Mouse (Mus musculus) liver, embryonic 14.5 days (tissue): ENCODE data around the gene Mad1l1.

Experiments
- CTCF ChIP-seq: IDR thresholded peaks from 2 replicates; pipeline ENCODE4 v1.5.1; 2016; ENCODE audit warnings: antibody characterized with exemption, low read depth, control low read depth
- EP300 ChIP-seq: IDR thresholded peaks from 2 replicates; pipeline ENCODE4 v1.6.1; 2016; ENCODE audit warnings: antibody characterized with exemption, low read depth

GRCm38 (mm10) chr5:140306016-140306415 lies 15.3 kb downstream of the Mad1l1 start:
- TF ChIP-seq CTCF (0 out of 2 replicates have a peak, but pooled peaks have one; percentile 19), EP300 (no peak)
